Mouse (Mus musculus) heart, embryonic 11.5 days (tissue): ENCODE results near the gene Dlst. TPM values are rescaled to one million over a fixed set of nuclear protein-coding genes. Genes with fewer than 3 reads are reported as not detected.

Experiments
- ATAC-seq: fragments of 200-750 bp; cut with Nextera tagmentation; replicated peaks from 2 replicates; pipeline ENCODE4 v1.8.0; 2017; ENCODE audit warnings: moderate library complexity; ENCODE audit not compliant: insufficient number of reproducible peaks, low FRiP score, low TSS enrichment
- H3K27ac ChIP-seq: fragments of 300-500 bp; sonication (generic); 2 replicates; pipeline ENCODE4 v1.5.1; 2014; ENCODE audit warnings: mild to moderate bottlenecking, low read depth, low read length
- H3K27me3 ChIP-seq: fragments of 300-500 bp; sonication (generic); 2 replicates; pipeline ENCODE4 v1.6.1; 2014; ENCODE audit warnings: mild to moderate bottlenecking, low read length, mixed read lengths; ENCODE audit not compliant: control insufficient read depth, insufficient read depth
- H3K36me3 ChIP-seq: fragments of 300-500 bp; sonication (generic); 2 replicates; pipeline ENCODE4 v1.6.1; 2014; ENCODE audit warnings: mild to moderate bottlenecking, low read length, moderate library complexity, mixed read lengths; ENCODE audit not compliant: control insufficient read depth, insufficient read depth
- H3K4me1 ChIP-seq: fragments of 300-500 bp; sonication (generic); 2 replicates; pipeline ENCODE4 v1.6.1; 2014; ENCODE audit warnings: low read length; ENCODE audit not compliant: control insufficient read depth, insufficient read depth
- H3K4me2 ChIP-seq: fragments of 300-500 bp; sonication (generic); 2 replicates; pipeline ENCODE4 v1.6.1; 2014; ENCODE audit warnings: mild to moderate bottlenecking, moderate library complexity
- H3K4me3 ChIP-seq: fragments of 300-500 bp; sonication (generic); 2 replicates; pipeline ENCODE4 v1.5.1; 2014; ENCODE audit warnings: low read depth, low read length
- H3K9ac ChIP-seq: fragments of 300-500 bp; sonication (generic); 2 replicates; pipeline ENCODE4 v1.6.1; 2014; ENCODE audit warnings: mild to moderate bottlenecking, low read depth, low read length, moderate library complexity
- H3K9me3 ChIP-seq: fragments of 300-500 bp; sonication (generic); replicated peaks from 2 replicates; pipeline ENCODE4 v1.6.1; 2016; ENCODE audit warnings: low read length; ENCODE audit not compliant: control insufficient read depth
- WGBS: fragments of 180-500 bp; shearing (Covaris S2); extraction: QIAGEN DNeasy Blood & Tissue Kit; methylation state at CpG from one replicate; pipeline ENCODE4 v1.1.7; 2014; ENCODE audit not compliant: insufficient replicate concordance; 5-methylcytosine and 5-hydroxymethylcytosine counted together
- polyA plus RNA-seq: library from polyadenylated mRNA; unstranded; fragments of >200 nt; fragmentation: Nextera tagmentation; extraction: Ambion mirVana; gene quantifications from 2 replicates; pipeline ENCODE4 v1.2.1, GENCODE M21; 2014

Gene Dlst
- polyA plus RNA-seq, 1 experiment from 2014 or later = 170 TPM

- Histone ChIP-seq H3K27ac (no peak overlapping the region), H3K9me3 (no peaks in the 10 kb centered on the region), H3K4me1 (no peaks in the 10 kb centered on the region), H3K4me3 (no peak overlapping the region), H3K4me2 (no peak overlapping the region), H3K36me3 (no peaks in the 10 kb centered on the region), H3K9ac (no peak overlapping the region), H3K27me3 (no peaks in the 10 kb centered on the region)
- ATAC-seq = no peak
- WGBS = 88% methylated on average over 9 of the region's 9 CpGs
Observed at GRCm38 (mm10) chr12:85166631-85167030, 56.0 kb downstream of the Dlst start.

GRCm38 (mm10) chr12:85169117-85169858 is 58.7 kb downstream of the Dlst start:
- Histone ChIP-seq H3K4me3 (no peak overlapping the region), H3K4me1 (peaks cover 10% of the 10 kb centered on the region; the same call in 1 of the 2 replicates), H3K36me3 (no peaks in the 10 kb centered on the region), H3K27me3 (no peaks in the 10 kb centered on the region), H3K27ac (no peak overlapping the region), H3K9ac (peak overlapping the region; percentile 24; the same call in 1 of the 2 replicates), H3K9me3 (no peaks in the 10 kb centered on the region), H3K4me2 (peak overlapping the region; percentile 48)
- ATAC-seq = no peak
- 25% methylated on average over 27 of the region's 27 CpGs for WGBS

GRCm38 (mm10) chr12:85169877-85170276 is 59.2 kb downstream of the Dlst start:
- no peaks in the 10 kb centered on the region for H3K36me3 ChIP-seq
- no peaks in the 10 kb centered on the region for H3K27me3 ChIP-seq
- no peak for ATAC-seq
- H3K4me1 ChIP-seq = peaks cover 13% of the 10 kb centered on the region; the same call in 1 of the 2 replicates
- H3K9me3 ChIP-seq = no peaks in the 10 kb centered on the region
- no peak overlapping the region for H3K27ac ChIP-seq
- WGBS = 58% methylated on average over 3 of the region's 3 CpGs
- peak overlapping the region; percentile 48; the same call in 1 of the 2 replicates for H3K4me2 ChIP-seq
- no peak overlapping the region for H3K4me3 ChIP-seq
- peak overlapping the region; percentile 24; the same call in 1 of the 2 replicates for H3K9ac ChIP-seq

GRCm38 (mm10) chr12:85170284-85170947 is 59.8 kb downstream of the Dlst start:
- Histone ChIP-seq H3K4me2 (no peak overlapping the region), H3K36me3 (no peaks in the 10 kb centered on the region), H3K27me3 (no peaks in the 10 kb centered on the region), H3K4me1 (peaks cover 18% of the 10 kb centered on the region), H3K9me3 (no peaks in the 10 kb centered on the region), H3K9ac (no peak overlapping the region), H3K4me3 (no peak overlapping the region), H3K27ac (no peak overlapping the region)
- WGBS = 74% methylated on average over 11 of the region's 11 CpGs
- ATAC-seq = no peak

GRCm38 (mm10) chr12:85170948-85171307 is 60.3 kb downstream of the Dlst start:
- Histone ChIP-seq H3K4me1 (peaks cover 23% of the 10 kb centered on the region), H3K4me2 (no peak overlapping the region), H3K9me3 (no peaks in the 10 kb centered on the region), H3K36me3 (no peaks in the 10 kb centered on the region), H3K27ac (no peak overlapping the region), H3K4me3 (no peak overlapping the region), H3K27me3 (no peaks in the 10 kb centered on the region), H3K9ac (no peak overlapping the region)
- 68% methylated on average over 3 of the region's 3 CpGs for WGBS
- no peak for ATAC-seq

GRCm38 (mm10) chr12:85174016-85174415 is 63.4 kb downstream of the Dlst start:
- H3K4me1 ChIP-seq = peaks cover 42% of the 10 kb centered on the region
- H3K36me3 ChIP-seq = no peaks in the 10 kb centered on the region
- ATAC-seq = no peak
- no peak overlapping the region for H3K27ac ChIP-seq
- no peaks in the 10 kb centered on the region for H3K27me3 ChIP-seq
- 66% methylated on average over 7 of the region's 7 CpGs for WGBS
- H3K9me3 ChIP-seq = no peaks in the 10 kb centered on the region
- no peak overlapping the region for H3K9ac ChIP-seq
- no peak overlapping the region for H3K4me3 ChIP-seq
- H3K4me2 ChIP-seq = peak overlapping the region; percentile 4; the same call in 1 of the 2 replicates

- Histone ChIP-seq H3K27me3 (no peaks in the 10 kb centered on the region), H3K27ac (peak overlapping the region; percentile 62), H3K36me3 (no peaks in the 10 kb centered on the region), H3K4me1 (peaks cover 42% of the 10 kb centered on the region), H3K4me2 (peak overlapping the region; percentile 65), H3K9ac (peak overlapping the region; percentile 53), H3K9me3 (no peaks in the 10 kb centered on the region), H3K4me3 (peak overlapping the region; percentile 38)
- 22% methylated on average over 16 of the region's 16 CpGs for WGBS
- no peak for ATAC-seq
Observed at GRCm38 (mm10) chr12:85175087-85175675, 64.5 kb downstream of the Dlst start.

GRCm38 (mm10) chr12:85175926-85176845 is 65.6 kb downstream of the Dlst start:
- no peaks in the 10 kb centered on the region for H3K36me3 ChIP-seq
- H3K4me3 ChIP-seq = peak overlapping the region; percentile 38
- ATAC-seq = peak; percentile 77
- 12% methylated on average over 11 of the region's 11 CpGs for WGBS
- peak overlapping the region; percentile 62 for H3K27ac ChIP-seq
- H3K27me3 ChIP-seq = no peaks in the 10 kb centered on the region; the same call in 1 of the 2 replicates
- H3K4me2 ChIP-seq = peak overlapping the region; percentile 65
- no peaks in the 10 kb centered on the region for H3K9me3 ChIP-seq
- peak overlapping the region; percentile 53 for H3K9ac ChIP-seq
- peaks cover 42% of the 10 kb centered on the region for H3K4me1 ChIP-seq
